Mouse (Mus musculus) ES-Bruce4 (cell line): Measurements from ENCODE around the gene F2rl3. TPM values are rescaled to one million over a fixed set of nuclear protein-coding genes. Genes with fewer than 3 reads are reported as not detected.

Experiments used
- H3K27ac ChIP-seq: 2 replicates; pipeline ENCODE4 v1.5.1; 2012; ENCODE audit warnings: low read length, inconsistent platforms; ENCODE audit not compliant: insufficient read depth
- H3K27me3 ChIP-seq: 2 replicates; pipeline ENCODE4 v1.6.1; 2012; ENCODE audit warnings: mild to moderate bottlenecking, low read length, inconsistent platforms; ENCODE audit not compliant: control insufficient read depth, poor library complexity, insufficient read depth, severe bottlenecking
- H3K36me3 ChIP-seq: 2 replicates; pipeline ENCODE4 v1.6.1; 2012; ENCODE audit warnings: inconsistent platforms, mild to moderate bottlenecking, low read length, moderate library complexity; ENCODE audit not compliant: control insufficient read depth, poor library complexity, insufficient read depth, severe bottlenecking
- H3K4me1 ChIP-seq: one replicate; pipeline ENCODE4 v1.8.1; 2011; ENCODE audit warnings: low read length; ENCODE audit not compliant: control insufficient read depth, insufficient read depth
- H3K4me3 ChIP-seq: 2 replicates; pipeline ENCODE4 v1.5.1; 2011; ENCODE audit warnings: low read depth, mild to moderate bottlenecking, low read length
- H3K9ac ChIP-seq: 2 replicates; pipeline ENCODE4 v1.6.1; 2012; ENCODE audit warnings: low read depth, mild to moderate bottlenecking, inconsistent platforms; ENCODE audit not compliant: poor library complexity, severe bottlenecking
- H3K9me3 ChIP-seq: replicated peaks from 2 replicates; pipeline ENCODE4 v1.6.1; 2012; ENCODE audit warnings: mild to moderate bottlenecking, low read length, inconsistent platforms; ENCODE audit not compliant: control insufficient read depth, poor library complexity, insufficient read depth, severe bottlenecking
- CTCF ChIP-seq: IDR thresholded peaks from one replicate; pipeline ENCODE4 v1.8.1; 2011; ENCODE audit warnings: low read depth, low read length
- EP300 ChIP-seq: IDR thresholded peaks from 2 replicates; pipeline ENCODE4 v1.6.1; 2011; ENCODE audit warnings: low read depth, low read length; ENCODE audit not compliant: insufficient read depth
- POLR2A ChIP-seq: IDR thresholded peaks from one replicate; pipeline ENCODE4 v1.8.1; 2011; ENCODE audit warnings: low read length; ENCODE audit not compliant: insufficient read depth
- polyA plus RNA-seq: library from polyadenylated mRNA; stranded (reverse); fragments of >200 nt; gene quantifications from 2 replicates; pipeline ENCODE4 v1.2.4, GENCODE M21; 2011; ENCODE audit warnings: low read depth; ENCODE audit not compliant: missing spikeins, insufficient read depth, insufficient read length

F2rl3 gene
- polyA plus RNA-seq, 1 experiment = not detected

DNA sequence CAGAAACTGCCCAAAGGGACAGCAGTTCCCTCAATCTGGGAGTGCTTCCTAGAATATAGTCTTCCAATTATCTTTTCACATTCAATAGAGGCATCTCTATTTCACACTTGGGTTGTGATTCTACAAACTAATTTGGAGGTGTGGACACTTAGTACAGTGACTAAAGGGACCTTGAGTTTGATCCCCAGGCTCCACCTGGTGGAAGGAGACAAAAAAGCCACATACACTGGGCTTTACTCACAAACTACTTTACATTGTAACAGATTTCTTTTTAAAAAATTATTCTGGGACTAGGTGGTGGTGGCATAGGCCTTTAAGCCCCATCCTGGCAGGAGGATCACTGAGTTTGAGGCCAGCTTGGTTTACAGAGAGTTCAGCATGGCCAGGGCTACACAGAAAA, 3.4 kb upstream of the F2rl3 start:
- TF ChIP-seq CTCF (no peak), POLR2A (no peak), EP300 (no peak)
- H3K4me1 ChIP-seq = no peaks in the 10 kb centered on the region
- H3K36me3 ChIP-seq = peaks cover 2% of the 10 kb centered on the region; the same call in 1 of the 2 replicates
- H3K27ac ChIP-seq = no peak overlapping the region
- H3K9ac ChIP-seq = no peak overlapping the region
- no peak overlapping the region for H3K4me3 ChIP-seq
- no peaks in the 10 kb centered on the region for H3K27me3 ChIP-seq
- H3K9me3 ChIP-seq = no peaks in the 10 kb centered on the region

- no peak overlapping the region for H3K27ac ChIP-seq
- H3K9ac ChIP-seq = no peak overlapping the region
- H3K9me3 ChIP-seq = no peaks in the 10 kb centered on the region
- H3K4me1 ChIP-seq = no peaks in the 10 kb centered on the region
- no peak for TF ChIP-seq CTCF
- H3K36me3 ChIP-seq = no peaks in the 10 kb centered on the region
- no peak overlapping the region for H3K4me3 ChIP-seq
- H3K27me3 ChIP-seq = no peaks in the 10 kb centered on the region
These were observed 1.5 kb upstream of the F2rl3 start for GRCm38 (mm10) chr8:72760216-72760615.

DNA sequence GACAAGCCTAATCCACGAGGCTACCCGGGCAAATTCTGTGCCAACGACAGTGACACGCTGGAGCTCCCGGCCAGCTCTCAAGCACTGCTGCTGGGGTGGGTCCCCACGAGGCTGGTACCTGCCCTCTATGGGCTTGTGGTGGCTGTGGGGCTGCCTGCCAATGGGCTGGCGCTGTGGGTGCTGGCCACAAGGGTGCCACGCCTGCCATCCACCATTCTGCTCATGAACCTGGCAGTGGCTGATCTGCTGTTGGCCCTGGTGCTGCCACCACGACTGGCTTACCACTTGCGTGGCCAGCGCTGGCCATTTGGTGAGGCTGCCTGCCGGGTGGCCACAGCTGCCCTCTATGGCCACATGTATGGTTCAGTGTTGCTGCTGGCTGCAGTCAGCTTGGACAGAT, 626 bp downstream of the F2rl3 start:
- TF ChIP-seq CTCF (no peak), POLR2A (no peak), EP300 (no peak)

DNA sequence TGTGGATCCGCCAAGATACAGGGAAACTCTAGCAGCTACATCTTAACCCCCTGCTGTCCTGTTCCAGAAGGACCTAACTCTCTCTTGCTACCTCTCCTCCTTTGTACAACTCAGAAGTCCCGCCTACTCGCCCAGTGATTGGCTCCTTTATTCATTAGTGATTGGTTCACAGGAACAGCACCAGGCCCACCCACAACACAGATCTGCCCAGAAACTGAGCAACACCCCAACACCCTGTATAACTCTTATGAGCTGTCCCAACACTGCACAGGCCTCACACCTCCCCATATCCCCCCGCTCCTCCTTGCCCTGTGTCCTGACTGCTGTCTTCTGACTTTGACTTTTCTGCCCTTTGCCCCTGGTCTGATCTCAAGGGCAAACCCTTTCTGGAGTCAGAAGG, 4.0 kb downstream of the F2rl3 start:
- TF ChIP-seq CTCF (no peak), EP300 (no peak), POLR2A (no peak)
- H3K4me3 ChIP-seq = peak overlapping the region; percentile 52
- no peaks in the 10 kb centered on the region for H3K36me3 ChIP-seq
- no peak overlapping the region for H3K27ac ChIP-seq
- H3K9ac ChIP-seq = no peak overlapping the region
- no peaks in the 10 kb centered on the region for H3K27me3 ChIP-seq
- no peaks in the 10 kb centered on the region for H3K9me3 ChIP-seq
- H3K4me1 ChIP-seq = no peaks in the 10 kb centered on the region

More for the DNA sequence above, 626 bp downstream of the F2rl3 start:
- Histone ChIP-seq H3K36me3 (no peaks in the 10 kb centered on the region), H3K4me3 (no peak overlapping the region), H3K27ac (no peak overlapping the region), H3K4me1 (no peaks in the 10 kb centered on the region), H3K9ac (no peak overlapping the region), H3K27me3 (no peaks in the 10 kb centered on the region), H3K9me3 (no peaks in the 10 kb centered on the region)

DNA sequence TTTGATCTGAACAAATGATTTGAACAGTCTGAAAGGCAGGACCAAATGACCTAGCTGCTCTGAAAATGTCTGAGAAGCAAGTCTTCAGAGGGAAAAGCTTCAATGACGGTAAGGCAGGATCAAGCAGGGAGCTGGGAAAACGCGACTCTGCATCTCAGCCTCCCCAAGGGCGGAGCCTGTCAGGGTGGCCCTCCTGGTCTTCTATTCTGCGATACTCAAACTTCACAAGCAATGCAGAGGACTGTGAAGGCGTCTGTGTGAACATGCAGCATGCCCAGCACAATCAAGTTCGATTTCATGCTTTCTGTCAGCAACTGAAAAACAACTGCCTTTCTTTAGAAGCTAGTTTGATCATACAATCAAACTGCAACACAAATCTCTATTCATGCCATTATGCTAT, 5.1 kb downstream of the F2rl3 start:
- Histone ChIP-seq H3K4me1 (no peaks in the 10 kb centered on the region), H3K36me3 (no peaks in the 10 kb centered on the region), H3K9ac (no peak overlapping the region), H3K27me3 (no peaks in the 10 kb centered on the region), H3K9me3 (no peaks in the 10 kb centered on the region), H3K4me3 (no peak overlapping the region), H3K27ac (no peak overlapping the region)
- no peak for TF ChIP-seq EP300
- TF ChIP-seq CTCF = no peak
- TF ChIP-seq POLR2A = no peak

- TF ChIP-seq POLR2A (no peak), EP300 (no peak), CTCF (no peak)
- no peaks in the 10 kb centered on the region for H3K9me3 ChIP-seq
- no peak overlapping the region for H3K4me3 ChIP-seq
These were observed 16.1 kb downstream of the F2rl3 start for GRCm38 (mm10) chr8:72777797-72778196.

More at GRCm38 (mm10) chr8:72777797-72778196, 16.1 kb downstream of the F2rl3 start:
- Histone ChIP-seq H3K27ac (no peak overlapping the region), H3K9ac (no peak overlapping the region), H3K4me1 (no peaks in the 10 kb centered on the region), H3K27me3 (no peaks in the 10 kb centered on the region), H3K36me3 (no peaks in the 10 kb centered on the region)
